In the genomic region with DNA sequence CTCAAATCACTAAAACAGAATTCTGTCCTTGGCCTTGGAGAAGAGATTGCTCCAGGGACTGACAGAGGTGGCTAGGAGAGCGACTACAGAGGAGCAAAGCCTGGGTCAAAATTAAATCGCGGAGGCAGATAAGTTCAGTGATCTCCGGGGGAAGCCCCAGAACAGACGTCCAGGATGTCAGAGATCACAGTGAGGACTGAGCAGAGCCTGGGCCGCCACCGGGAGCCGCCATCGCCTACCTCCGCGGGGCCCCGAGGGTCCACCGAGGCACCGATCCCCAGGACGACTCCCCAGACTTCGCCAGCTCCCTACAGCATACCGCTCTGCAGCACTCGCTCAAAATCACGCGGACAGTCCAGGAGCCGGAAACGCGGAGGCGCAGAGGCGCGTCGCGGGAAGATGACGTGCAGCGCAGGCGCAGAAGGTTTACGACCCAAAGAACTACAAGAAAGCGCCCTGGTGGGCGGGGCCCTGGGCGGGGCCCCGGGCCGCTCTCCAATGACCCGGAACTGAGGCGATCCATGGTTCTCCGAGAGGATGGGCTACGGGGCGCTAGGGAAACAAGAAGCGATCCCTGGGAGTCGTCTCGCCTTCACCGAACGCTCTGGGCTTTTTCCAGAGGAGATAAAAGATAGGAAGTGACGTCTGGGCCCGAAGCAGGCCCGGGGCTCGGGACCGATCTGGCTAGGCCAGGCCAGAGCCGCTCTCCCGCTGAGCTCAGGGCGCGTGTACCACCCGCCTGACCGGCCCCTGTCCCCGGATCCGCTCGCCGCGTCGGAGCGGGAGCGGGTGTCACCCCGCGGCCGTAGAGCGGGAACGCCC, we compare ENCODE assay signal across 8 mouse cellular contexts. TPM values are rescaled to one million over a fixed set of nuclear protein-coding genes. Genes with fewer than 3 reads are reported as not detected.
A peak's percentile ranks its signal among the peaks of the same experiment; 100 is the strongest.
DNase-seq lines count a peak whose midpoint lies in the region; ATAC-seq lines count a peak whose summit lies in the region.

A gene (minus strand): TSS at position 406 of the 822 bp plus-strand sequence.
A gene (plus strand): TSS at position 439 of the 822 bp plus-strand sequence.

- DNase-seq in c-Kit-negative CD71-positive TER-119-positive erythroid progenitor cells, embryonic 14.5 days (ENCODE audit: low read depth, low spot score): peak; percentile 98
- peak; percentile 96 for DNase-seq in fibroblast of lung, adult 2 months (ENCODE audit: low read depth)
- DNase-seq in kidney, postnatal 14 days: peak; percentile 99
- DNase-seq in liver, embryonic 13.5 days: peak; percentile 97
- DNase-seq in neural tube, embryonic 10.5 days (ENCODE audit: extremely low spot score, low spot score): peak; percentile 100

- peak within 1 kb of the TSS; percentile 81 for H3K4me3 ChIP-seq in heart, embryonic 14.5 days (ENCODE audit: control insufficient read depth in 1 of 2, insufficient read depth in 1 of 2, low read depth in 1 of 2, low read length in 2 of 2)
- H3K4me3 ChIP-seq in liver, embryonic 13.5 days (replicated peaks): peak within 1 kb of the TSS; percentile 86
- H3K4me3 ChIP-seq in stomach, embryonic 16.5 days (replicated peaks; ENCODE audit: low read length): peak within 1 kb of the TSS; percentile 99

- WGBS in heart, embryonic 14.5 days: under 1% methylated on average over 68 of the region's 71 CpGs
- WGBS in liver, embryonic 13.5 days (ENCODE audit: insufficient replicate concordance): under 1% methylated on average over 71 of the region's 71 CpGs
- under 1% methylated on average over 71 of the region's 71 CpGs for WGBS in stomach, embryonic 16.5 days

- peak within 1 kb of the TSS; percentile 89 to 91 for H3K27ac ChIP-seq in heart, embryonic 14.5 days (replicated peaks in 1 of 2; ENCODE audit: control insufficient read depth in 1 of 2, insufficient read depth in 1 of 2, low read depth in 2 of 2, low read length in 2 of 2)
- peak within 1 kb of the TSS; percentile 90 for H3K27ac ChIP-seq in liver, embryonic 13.5 days
- H3K27ac ChIP-seq in stomach, embryonic 16.5 days (ENCODE audit: low read length): peak within 1 kb of the TSS; percentile 88

- peak; percentile 92 for ATAC-seq in CD4-positive, CD25-positive, alpha-beta regulatory T cell, adult 4 months
- ATAC-seq in heart, embryonic 14.5 days (ENCODE audit: insufficient number of reproducible peaks, insufficient read depth, low FRiP score, low read depth): peak; percentile 98
- peak; percentile 98 for ATAC-seq in liver, embryonic 13.5 days (ENCODE audit: low read depth)
- ATAC-seq in stomach, embryonic 16.5 days (ENCODE audit: insufficient read depth, low FRiP score): peak; percentile 100

- no peaks in the 10 kb centered on the region for H3K27me3 ChIP-seq in heart, embryonic 14.5 days (ENCODE audit: control insufficient read depth, insufficient read depth, low read length)
- H3K27me3 ChIP-seq in liver, embryonic 13.5 days: no peaks in the 10 kb centered on the region
- no peaks in the 10 kb centered on the region for H3K27me3 ChIP-seq in stomach, embryonic 16.5 days (ENCODE audit: control insufficient read depth, insufficient read depth, low read length)

- H3K4me2 ChIP-seq in heart, embryonic 14.5 days (ENCODE audit: low read length): peak within 1 kb of the TSS; percentile 86
- H3K4me2 ChIP-seq in liver, embryonic 13.5 days: peak within 1 kb of the TSS; percentile 84
- H3K4me2 ChIP-seq in stomach, embryonic 16.5 days (ENCODE audit: low read depth, low read length): peak within 1 kb of the TSS; percentile 96

- H3K9me3 ChIP-seq in heart, embryonic 14.5 days (ENCODE audit: control insufficient read depth, low read length): no peaks in the 10 kb centered on the region
- no peaks in the 10 kb centered on the region for H3K9me3 ChIP-seq in liver, embryonic 13.5 days (replicated peaks)
- no peaks in the 10 kb centered on the region for H3K9me3 ChIP-seq in stomach, embryonic 16.5 days (replicated peaks; ENCODE audit: control insufficient read depth, low read length)

- peaks cover 36% of the 10 kb centered on the region for H3K36me3 ChIP-seq in heart, embryonic 14.5 days (ENCODE audit: control insufficient read depth, insufficient read depth, low read length)
- H3K36me3 ChIP-seq in liver, embryonic 13.5 days: peaks cover 26% of the 10 kb centered on the region
- 0 out of 2 replicates have a peak, but pooled peaks cover 5% of the 10 kb centered on the region for H3K36me3 ChIP-seq in stomach, embryonic 16.5 days (ENCODE audit: control insufficient read depth, insufficient read depth, low read length)

- H3K4me1 ChIP-seq in heart, embryonic 14.5 days (ENCODE audit: control insufficient read depth in 2 of 2, insufficient read depth in 2 of 2, low read length in 2 of 2): peaks cover 0 to 15% of the 10 kb centered on the region in 2 experiments; a peak in 3 of 4 replicates
- H3K4me1 ChIP-seq in liver, embryonic 13.5 days (replicated peaks): peaks cover 26% of the 10 kb centered on the region
- H3K4me1 ChIP-seq in stomach, embryonic 16.5 days (ENCODE audit: control insufficient read depth, insufficient read depth, low read length): peaks cover 19% of the 10 kb centered on the region

- H3K9ac ChIP-seq in heart, embryonic 14.5 days (ENCODE audit: low read length): peak within 1 kb of the TSS; percentile 91
- peak within 1 kb of the TSS; percentile 86 for H3K9ac ChIP-seq in liver, embryonic 13.5 days
- peak within 1 kb of the TSS; percentile 92 for H3K9ac ChIP-seq in stomach, embryonic 16.5 days (ENCODE audit: low read length)

RNA-seq across cellular contexts. Expression of the first gene that starts in this region (rescaled TPM):
- 10 to 100 TPM; 22.6 to 26.6 TPM for polyA plus RNA-seq in CD4-positive, CD25-positive, alpha-beta regulatory T cell, adult 4 months (2017; shearing (Covaris generic))
- 16.2 TPM in 2 replicates for polyA plus RNA-seq in heart, embryonic 14.5 days (2014; fragmentation: Nextera tagmentation; extraction: Ambion mirVana)
- 17.8 and 22.0 TPM in 2 replicates for polyA plus RNA-seq in liver, embryonic 13.5 days (2015; fragmentation: Nextera tagmentation; extraction: Ambion mirVana)
- 27.8 and 30.0 TPM in 2 replicates for polyA plus RNA-seq in stomach, embryonic 16.5 days (2015; fragmentation: Nextera tagmentation; extraction: Ambion mirVana)

RNA-seq across cellular contexts. Expression of the second gene that starts in this region (rescaled TPM):
- polyA plus RNA-seq in CD4-positive, CD25-positive, alpha-beta regulatory T cell, adult 4 months (2017; shearing (Covaris generic)): 10 to 100 TPM; 21.3 to 24.5 TPM
- 19.2 and 24.1 TPM in 2 replicates for polyA plus RNA-seq in heart, embryonic 14.5 days (2014; fragmentation: Nextera tagmentation; extraction: Ambion mirVana)
- 7.6 and 9.3 TPM in 2 replicates for polyA plus RNA-seq in liver, embryonic 13.5 days (2015; fragmentation: Nextera tagmentation; extraction: Ambion mirVana)
- 17.8 and 20.6 TPM in 2 replicates for polyA plus RNA-seq in stomach, embryonic 16.5 days (2015; fragmentation: Nextera tagmentation; extraction: Ambion mirVana)

Comparison
In these comparisons a context has a peak if more than half of its experiments do, and no peak if none do; other contexts are left out.
1. Peak in every context shown above with its lines: DNase-seq, ATAC-seq, H3K4me3 ChIP-seq and H3K27ac ChIP-seq.